Mouse (Mus musculus) midbrain, embryonic 14.5 days (tissue): ENCODE results near the gene Cyth1. TPM values are rescaled to one million over a fixed set of nuclear protein-coding genes. Genes with fewer than 3 reads are reported as not detected.

Experiments
- ATAC-seq: fragments of 200-750 bp; cut with Nextera tagmentation; 2 replicates; pipeline ENCODE4 v1.8.0; 2017; ENCODE audit warnings: moderate number of reproducible peaks, moderate library complexity; ENCODE audit not compliant: low FRiP score, low TSS enrichment
- DNase-seq: peaks from one replicate; pipeline ENCODE4 v3.0.0-alpha.2; 2015
- H3K27ac ChIP-seq: fragments of 300-500 bp; sonication (generic); replicated peaks from 2 replicates; pipeline ENCODE4 v1.5.1; 2014; ENCODE audit warnings: mild to moderate bottlenecking, low read depth, low read length, moderate library complexity
- H3K27me3 ChIP-seq: fragments of 300-500 bp; sonication (generic); 2 replicates; pipeline ENCODE4 v1.6.1; 2014; ENCODE audit warnings: low read length, control low read depth, mixed read lengths; ENCODE audit not compliant: control insufficient read depth, insufficient read depth
- H3K36me3 ChIP-seq: fragments of 300-500 bp; sonication (generic); 2 replicates; pipeline ENCODE4 v1.6.1; 2014; ENCODE audit warnings: low read length, control low read depth; ENCODE audit not compliant: control insufficient read depth, insufficient read depth
- H3K4me1 ChIP-seq: fragments of 300-500 bp; sonication (generic); 2 replicates; pipeline ENCODE4 v1.6.1; 2014; ENCODE audit warnings: mild to moderate bottlenecking, antibody characterized with exemption, low read length, control low read depth; ENCODE audit not compliant: control insufficient read depth, insufficient read depth
- H3K4me2 ChIP-seq: fragments of 300-500 bp; sonication (generic); 2 replicates; pipeline ENCODE4 v1.6.1; 2014; ENCODE audit warnings: mild to moderate bottlenecking, low read length, moderate library complexity
- H3K4me3 ChIP-seq: fragments of 300-500 bp; sonication (generic); replicated peaks from 2 replicates; pipeline ENCODE4 v1.5.1; 2014; ENCODE audit warnings: low read depth, low read length
- H3K9ac ChIP-seq: fragments of 300-500 bp; sonication (generic); replicated peaks from 2 replicates; pipeline ENCODE4 v1.6.1; 2014; ENCODE audit warnings: mild to moderate bottlenecking, low read length, moderate library complexity
- H3K9me3 ChIP-seq: fragments of 300-500 bp; sonication (generic); 2 replicates; pipeline ENCODE4 v1.6.1; 2016; ENCODE audit warnings: low read length, control low read depth, mixed read lengths; ENCODE audit not compliant: control insufficient read depth
- WGBS: fragments of 180-500 bp; shearing (Covaris S2); extraction: QIAGEN DNeasy Blood & Tissue Kit; methylation state at CpG from one replicate; pipeline ENCODE4 v1.1.7; 2014; 5-methylcytosine and 5-hydroxymethylcytosine counted together
- polyA plus RNA-seq: library from polyadenylated mRNA; unstranded; fragments of >200 nt; fragmentation: Nextera tagmentation; extraction: Ambion mirVana; gene quantifications from 2 replicates; pipeline ENCODE4 v1.2.1, GENCODE M21; 2014

The Cyth1 gene
- polyA plus RNA-seq, 1 experiment from 2014 or later: 23.3 TPM

GRCm38 (mm10) chr11:118286434-118286833 is 38.0 kb upstream of the Cyth1 start:
- Histone ChIP-seq H3K9ac (no peak overlapping the region), H3K9me3 (no peaks in the 10 kb centered on the region), H3K4me2 (no peak overlapping the region), H3K27ac (no peak overlapping the region), H3K27me3 (no peaks in the 10 kb centered on the region), H3K4me1 (peaks cover 9% of the 10 kb centered on the region), H3K36me3 (peaks cover 57% of the 10 kb centered on the region), H3K4me3 (no peak overlapping the region)
- WGBS: 92% methylated on average over 9 of the region's 9 CpGs
- ATAC-seq: no peak
- DNase-seq: no peak

DNA sequence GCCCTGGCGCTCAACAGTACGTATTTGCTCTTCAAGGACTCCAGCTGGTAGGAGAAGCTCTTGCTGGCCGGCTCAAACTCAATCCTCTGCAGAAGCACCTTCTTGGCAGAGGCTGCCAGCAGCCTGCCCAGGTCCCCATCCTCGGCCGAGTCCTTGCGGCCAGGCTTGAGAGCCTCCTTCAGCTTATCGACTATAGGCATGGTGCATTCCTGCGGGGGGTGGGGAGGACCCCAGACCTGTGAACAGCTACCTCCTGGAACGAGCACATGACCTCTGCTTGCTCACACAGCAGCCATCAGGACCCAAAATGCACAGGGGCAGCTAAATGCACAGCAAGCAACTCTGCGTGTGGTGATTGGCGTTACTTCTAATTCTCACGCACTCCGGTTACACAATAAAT is 37.4 kb upstream of the Cyth1 start:
- peaks cover 62% of the 10 kb centered on the region for H3K36me3 ChIP-seq

GRCm38 (mm10) chr11:118280218-118280617 is 31.8 kb upstream of the Cyth1 start:
- WGBS: 91% methylated on average over 3 of the region's 3 CpGs
- Histone ChIP-seq H3K9me3 (no peaks in the 10 kb centered on the region), H3K4me1 (no peaks in the 10 kb centered on the region), H3K27me3 (no peaks in the 10 kb centered on the region), H3K27ac (no peak overlapping the region), H3K9ac (no peak overlapping the region), H3K36me3 (peaks cover 98% of the 10 kb centered on the region), H3K4me3 (no peak overlapping the region), H3K4me2 (no peak overlapping the region)
- ATAC-seq: no peak
- DNase-seq: no peak

More for the DNA sequence above, 37.4 kb upstream of the Cyth1 start:
- ATAC-seq: no peak
- Histone ChIP-seq H3K9me3 (no peaks in the 10 kb centered on the region), H3K9ac (no peak overlapping the region), H3K4me3 (no peak overlapping the region), H3K4me2 (no peak overlapping the region), H3K27ac (no peak overlapping the region), H3K4me1 (peaks cover 9% of the 10 kb centered on the region), H3K27me3 (no peaks in the 10 kb centered on the region)
- 94% methylated on average over 13 of the region's 13 CpGs for WGBS
- no peak for DNase-seq

DNA sequence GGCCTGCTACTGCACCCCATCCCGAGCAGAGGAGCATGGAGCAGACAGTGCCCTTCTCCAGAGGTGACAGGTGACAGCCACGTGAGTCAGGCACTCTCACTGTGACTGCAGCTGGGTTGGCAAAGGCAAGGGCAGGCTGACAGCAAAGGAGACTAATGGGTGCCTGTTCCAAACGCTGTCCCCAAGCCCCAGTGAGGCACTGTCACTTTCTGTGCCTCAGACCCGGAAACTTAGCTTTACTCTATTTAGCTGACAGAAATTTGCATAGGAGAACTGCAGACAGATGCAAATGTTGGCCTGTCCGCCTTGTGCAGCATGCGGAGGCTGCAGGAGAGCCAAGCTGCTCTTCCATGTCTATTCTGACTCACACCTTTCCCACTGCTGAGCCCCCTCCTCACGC is 27.9 kb upstream of the Cyth1 start:
- H3K36me3 ChIP-seq: peaks cover 96% of the 10 kb centered on the region
- no peaks in the 10 kb centered on the region for H3K27me3 ChIP-seq
- no peaks in the 10 kb centered on the region for H3K9me3 ChIP-seq
- no peak overlapping the region for H3K4me3 ChIP-seq
- no peaks in the 10 kb centered on the region for H3K4me1 ChIP-seq
- ATAC-seq (no peak), DNase-seq (no peak)
- no peak overlapping the region for H3K27ac ChIP-seq
- H3K9ac ChIP-seq: no peak overlapping the region
- 91% methylated on average over 7 of the region's 7 CpGs for WGBS
- H3K4me2 ChIP-seq: no peak overlapping the region

DNA sequence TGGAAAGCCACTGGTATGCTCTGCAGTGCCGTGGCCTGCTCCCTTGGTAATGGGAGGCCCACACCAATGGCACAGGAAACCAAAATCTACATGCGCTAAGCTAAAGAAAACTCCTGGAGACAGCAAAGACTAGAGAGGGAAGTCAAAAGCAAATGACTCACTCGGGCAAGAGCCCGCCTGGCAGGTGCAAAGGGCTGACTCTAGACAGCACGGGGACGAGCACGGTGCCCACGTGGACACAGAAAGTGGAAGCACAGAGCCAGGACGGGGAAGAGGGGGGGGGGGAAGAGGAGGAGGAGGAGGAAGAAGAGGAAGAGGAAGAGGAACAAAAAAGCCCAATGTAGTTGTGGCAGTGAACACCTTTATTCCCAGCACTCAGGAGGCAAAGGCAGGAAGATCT is 26.7 kb upstream of the Cyth1 start:
- H3K4me1 ChIP-seq: no peaks in the 10 kb centered on the region
- no peak overlapping the region for H3K27ac ChIP-seq
- peaks cover 94% of the 10 kb centered on the region for H3K36me3 ChIP-seq
- H3K9ac ChIP-seq: no peak overlapping the region
- H3K9me3 ChIP-seq: no peaks in the 10 kb centered on the region
- H3K4me3 ChIP-seq: no peak overlapping the region
- H3K27me3 ChIP-seq: no peaks in the 10 kb centered on the region
- ATAC-seq: no peak
- 93% methylated on average over 9 of the region's 9 CpGs for WGBS
- DNase-seq: no peak
- H3K4me2 ChIP-seq: no peak overlapping the region

DNA sequence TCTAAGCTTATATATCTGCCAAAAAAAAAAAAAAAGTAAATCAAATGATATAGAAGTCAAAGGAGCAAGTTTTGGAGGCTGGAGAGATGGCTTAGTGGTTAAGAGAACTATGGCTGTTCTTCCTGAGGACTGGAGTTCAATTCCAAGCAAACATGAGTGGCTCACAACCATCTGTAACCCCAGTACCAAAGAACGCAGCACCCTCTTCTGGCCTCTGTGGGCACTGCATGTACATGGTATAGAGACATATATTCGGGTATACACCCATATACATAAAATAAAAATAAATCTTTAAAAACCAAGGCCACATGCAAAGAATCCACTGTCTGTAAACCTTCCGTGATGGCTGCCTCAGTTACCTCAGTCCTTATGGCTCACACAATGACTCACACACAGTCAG is 21.4 kb upstream of the Cyth1 start:
- Histone ChIP-seq H3K4me2 (no peak overlapping the region), H3K36me3 (peaks cover 94% of the 10 kb centered on the region), H3K4me1 (no peaks in the 10 kb centered on the region), H3K9ac (no peak overlapping the region), H3K27me3 (no peaks in the 10 kb centered on the region), H3K27ac (no peak overlapping the region), H3K4me3 (no peak overlapping the region), H3K9me3 (no peaks in the 10 kb centered on the region)
- ATAC-seq: no peak
- DNase-seq: peak; percentile 28
- WGBS: 91% methylated on average over 3 of the region's 3 CpGs

- Histone ChIP-seq H3K4me2 (no peak overlapping the region), H3K4me3 (no peak overlapping the region), H3K27me3 (no peaks in the 10 kb centered on the region), H3K36me3 (peaks cover 96% of the 10 kb centered on the region), H3K27ac (no peak overlapping the region), H3K4me1 (no peaks in the 10 kb centered on the region), H3K9ac (no peak overlapping the region), H3K9me3 (no peaks in the 10 kb centered on the region)
- no peak for DNase-seq
- WGBS: 91% methylated on average over 7 of the region's 7 CpGs
- ATAC-seq: no peak
Observed at GRCm38 (mm10) chr11:118266666-118267046, 18.3 kb upstream of the Cyth1 start.

- Histone ChIP-seq H3K4me2 (no peak overlapping the region), H3K36me3 (peaks cover 96% of the 10 kb centered on the region), H3K9me3 (no peaks in the 10 kb centered on the region), H3K27me3 (no peaks in the 10 kb centered on the region), H3K27ac (no peak overlapping the region), H3K4me1 (no peaks in the 10 kb centered on the region), H3K9ac (no peak overlapping the region), H3K4me3 (no peak overlapping the region)
- DNase-seq (no peak), ATAC-seq (no peak)
- 96% methylated on average over 10 of the region's 10 CpGs for WGBS
Observed at GRCm38 (mm10) chr11:118266044-118266665, 17.8 kb upstream of the Cyth1 start.

GRCm38 (mm10) chr11:118265621-118266020 is 17.2 kb upstream of the Cyth1 start:
- Histone ChIP-seq H3K4me3 (no peak overlapping the region), H3K4me1 (no peaks in the 10 kb centered on the region), H3K27ac (no peak overlapping the region), H3K9me3 (no peaks in the 10 kb centered on the region), H3K27me3 (no peaks in the 10 kb centered on the region), H3K36me3 (peaks cover 98% of the 10 kb centered on the region), H3K9ac (no peak overlapping the region), H3K4me2 (no peak overlapping the region)
- 96% methylated on average over 11 of the region's 11 CpGs for WGBS
- ATAC-seq: no peak
- DNase-seq: no peak
